Mouse (Mus musculus): ENCODE results near the gene Olfr279. TPM values are rescaled to one million over a fixed set of nuclear protein-coding genes. Genes with fewer than 3 reads are reported as not detected.

Olfr279 gene
- polyA plus RNA-seq, 1 experiment from 2014 or later = not detected

GRCm38 (mm10) chr15:98479568-98480102 lies 12.6 kb upstream of the Olfr279 start:
- Histone ChIP-seq H3K9ac (replicated peaks; ENCODE audit: low read length) (no peak overlapping the region), H3K9me3 (ENCODE audit: control insufficient read depth, low read length) (no peaks in the 10 kb centered on the region), H3K27ac (replicated peaks; ENCODE audit: low read depth, low read length) (no peak overlapping the region), H3K4me2 (ENCODE audit: low read length) (no peak overlapping the region), H3K4me3 (replicated peaks; ENCODE audit: low read depth, low read length) (no peak overlapping the region), H3K27me3 (ENCODE audit: control insufficient read depth, insufficient read depth, low read length) (no peaks in the 10 kb centered on the region), H3K4me1 (ENCODE audit: control insufficient read depth, insufficient read depth, low read length) (no peaks in the 10 kb centered on the region), H3K36me3 (ENCODE audit: control insufficient read depth, insufficient read depth, low read length) (no peaks in the 10 kb centered on the region)
- WGBS = 65% methylated on average over 7 of the region's 7 CpGs
- no peak for DNase-seq
- ATAC-seq (ENCODE audit: low FRiP score, low TSS enrichment) = no peak

- Histone ChIP-seq H3K36me3 (ENCODE audit: control insufficient read depth, insufficient read depth, low read length) (no peaks in the 10 kb centered on the region), H3K4me3 (replicated peaks; ENCODE audit: low read depth, low read length) (no peak within 1 kb of the TSS), H3K9me3 (ENCODE audit: control insufficient read depth, low read length) (no peaks in the 10 kb centered on the region), H3K9ac (replicated peaks; ENCODE audit: low read length) (no peak within 1 kb of the TSS), H3K4me2 (ENCODE audit: low read length) (no peak within 1 kb of the TSS), H3K4me1 (ENCODE audit: control insufficient read depth, insufficient read depth, low read length) (no peaks in the 10 kb centered on the region), H3K27ac (replicated peaks; ENCODE audit: low read depth, low read length) (no peak within 1 kb of the TSS), H3K27me3 (ENCODE audit: control insufficient read depth, insufficient read depth, low read length) (no peaks in the 10 kb centered on the region)
- WGBS = 59% methylated on average over 3 of the region's 3 CpGs
- DNase-seq (no peak), ATAC-seq (ENCODE audit: low FRiP score, low TSS enrichment) (no peak)
These were observed 9.5 kb upstream of the Olfr279 start, which contains the start of gene Lalba for GRCm38 (mm10) chr15:98482701-98483100. Gene Lalba (minus strand): TSS chr15:98482721.

- H3K27ac ChIP-seq (replicated peaks; ENCODE audit: low read depth, low read length) = no peak overlapping the region
- no peak overlapping the region for H3K9ac ChIP-seq (replicated peaks; ENCODE audit: low read length)
- no peak overlapping the region for H3K4me3 ChIP-seq (replicated peaks; ENCODE audit: low read depth, low read length)
- 83% methylated on average over 18 of the region's 18 CpGs for WGBS
- no peaks in the 10 kb centered on the region for H3K27me3 ChIP-seq (ENCODE audit: control insufficient read depth, insufficient read depth, low read length)
- H3K4me1 ChIP-seq (ENCODE audit: control insufficient read depth, insufficient read depth, low read length) = no peaks in the 10 kb centered on the region
- no peak for DNase-seq
- H3K36me3 ChIP-seq (ENCODE audit: control insufficient read depth, insufficient read depth, low read length) = no peaks in the 10 kb centered on the region
- H3K9me3 ChIP-seq (ENCODE audit: control insufficient read depth, low read length) = no peaks in the 10 kb centered on the region
- H3K4me2 ChIP-seq (ENCODE audit: low read length) = no peak overlapping the region
- no peak for ATAC-seq (ENCODE audit: low FRiP score, low TSS enrichment)
These were observed 8.0 kb upstream of the Olfr279 start for GRCm38 (mm10) chr15:98483907-98484886.

- Histone ChIP-seq H3K4me3 (replicated peaks; ENCODE audit: low read depth, low read length) (no peak overlapping the region), H3K9me3 (ENCODE audit: control insufficient read depth, low read length) (no peaks in the 10 kb centered on the region), H3K27me3 (ENCODE audit: control insufficient read depth, insufficient read depth, low read length) (no peaks in the 10 kb centered on the region), H3K9ac (replicated peaks; ENCODE audit: low read length) (no peak overlapping the region), H3K4me2 (ENCODE audit: low read length) (no peak overlapping the region), H3K4me1 (ENCODE audit: control insufficient read depth, insufficient read depth, low read length) (no peaks in the 10 kb centered on the region), H3K27ac (replicated peaks; ENCODE audit: low read depth, low read length) (no peak overlapping the region), H3K36me3 (ENCODE audit: control insufficient read depth, insufficient read depth, low read length) (no peaks in the 10 kb centered on the region)
- DNase-seq (no peak), ATAC-seq (ENCODE audit: low FRiP score, low TSS enrichment) (no peak)
- 96% methylated on average over 8 of the region's 8 CpGs for WGBS
These were observed 5.7 kb upstream of the Olfr279 start for GRCm38 (mm10) chr15:98486433-98487021.

GRCm38 (mm10) chr15:98491332-98491731 lies 870 bp upstream of the Olfr279 start:
- no peak for ATAC-seq (ENCODE audit: low FRiP score, low TSS enrichment)
- Histone ChIP-seq H3K9me3 (ENCODE audit: control insufficient read depth, low read length) (no peaks in the 10 kb centered on the region), H3K4me3 (replicated peaks; ENCODE audit: low read depth, low read length) (no peak overlapping the region), H3K27ac (replicated peaks; ENCODE audit: low read depth, low read length) (no peak overlapping the region), H3K36me3 (ENCODE audit: control insufficient read depth, insufficient read depth, low read length) (no peaks in the 10 kb centered on the region), H3K9ac (replicated peaks; ENCODE audit: low read length) (no peak overlapping the region), H3K27me3 (ENCODE audit: control insufficient read depth, insufficient read depth, low read length) (no peaks in the 10 kb centered on the region), H3K4me1 (ENCODE audit: control insufficient read depth, insufficient read depth, low read length) (no peaks in the 10 kb centered on the region), H3K4me2 (ENCODE audit: low read length) (no peak overlapping the region)
- no peak for DNase-seq
- 88% methylated on average over 2 of the region's 2 CpGs for WGBS

- H3K4me2 ChIP-seq (ENCODE audit: low read length) = no peak overlapping the region
These were observed 5.4 kb downstream of the Olfr279 start for GRCm38 (mm10) chr15:98497631-98498030.

GRCm38 (mm10) chr15:98503317-98503716 lies 11.1 kb downstream of the Olfr279 start:
- H3K9me3 ChIP-seq (ENCODE audit: control insufficient read depth, low read length) = no peaks in the 10 kb centered on the region
- DNase-seq (no peak), ATAC-seq (ENCODE audit: low FRiP score, low TSS enrichment) (no peak)
- no peak overlapping the region for H3K27ac ChIP-seq (replicated peaks; ENCODE audit: low read depth, low read length)
- no peak overlapping the region for H3K4me2 ChIP-seq (ENCODE audit: low read length)
- H3K36me3 ChIP-seq (ENCODE audit: control insufficient read depth, insufficient read depth, low read length) = no peaks in the 10 kb centered on the region
- H3K27me3 ChIP-seq (ENCODE audit: control insufficient read depth, insufficient read depth, low read length) = no peaks in the 10 kb centered on the region
- H3K9ac ChIP-seq (replicated peaks; ENCODE audit: low read length) = no peak overlapping the region
- no peak overlapping the region for H3K4me3 ChIP-seq (replicated peaks; ENCODE audit: low read depth, low read length)
- 92% methylated on average over 3 of the region's 3 CpGs for WGBS
- H3K4me1 ChIP-seq (ENCODE audit: control insufficient read depth, insufficient read depth, low read length) = no peaks in the 10 kb centered on the region

More at GRCm38 (mm10) chr15:98497631-98498030, 5.4 kb downstream of the Olfr279 start:
- Histone ChIP-seq H3K27me3 (ENCODE audit: control insufficient read depth, insufficient read depth, low read length) (no peaks in the 10 kb centered on the region), H3K9me3 (ENCODE audit: control insufficient read depth, low read length) (no peaks in the 10 kb centered on the region), H3K36me3 (ENCODE audit: control insufficient read depth, insufficient read depth, low read length) (no peaks in the 10 kb centered on the region), H3K4me1 (ENCODE audit: control insufficient read depth, insufficient read depth, low read length) (no peaks in the 10 kb centered on the region), H3K27ac (replicated peaks; ENCODE audit: low read depth, low read length) (no peak overlapping the region), H3K9ac (replicated peaks; ENCODE audit: low read length) (no peak overlapping the region), H3K4me3 (replicated peaks; ENCODE audit: low read depth, low read length) (no peak overlapping the region)
- 93% methylated on average over 17 of the region's 17 CpGs for WGBS
- ATAC-seq (ENCODE audit: low FRiP score, low TSS enrichment) (no peak), DNase-seq (no peak)

GRCm38 (mm10) chr15:98504514-98504913 lies 12.3 kb downstream of the Olfr279 start:
- WGBS = 13% methylated on average over 18 of the region's 18 CpGs
- ATAC-seq (ENCODE audit: low FRiP score, low TSS enrichment) (no peak), DNase-seq (peak; percentile 80)
- Histone ChIP-seq H3K27me3 (ENCODE audit: control insufficient read depth, insufficient read depth, low read length) (no peaks in the 10 kb centered on the region), H3K4me1 (ENCODE audit: control insufficient read depth, insufficient read depth, low read length) (no peaks in the 10 kb centered on the region), H3K9ac (replicated peaks; ENCODE audit: low read length) (no peak overlapping the region), H3K27ac (replicated peaks; ENCODE audit: low read depth, low read length) (no peak overlapping the region), H3K4me2 (ENCODE audit: low read length) (no peak overlapping the region), H3K4me3 (replicated peaks; ENCODE audit: low read depth, low read length) (no peak overlapping the region), H3K9me3 (ENCODE audit: control insufficient read depth, low read length) (no peaks in the 10 kb centered on the region), H3K36me3 (ENCODE audit: control insufficient read depth, insufficient read depth, low read length) (no peaks in the 10 kb centered on the region)

Measured in midbrain, embryonic 14.5 days (tissue).